Mouse (Mus musculus) forebrain, embryonic 14.5 days (tissue): ENCODE results near the gene Obp2a. TPM values are rescaled to one million over a fixed set of nuclear protein-coding genes. Genes with fewer than 3 reads are reported as not detected.
A peak's percentile ranks its signal among the peaks of the same experiment; 100 is the strongest.

ENCODE experiments used
- ATAC-seq: fragments of 200-750 bp; cut with Nextera tagmentation; 2 replicates; pipeline ENCODE4 v1.8.0; 2017; ENCODE audit warnings: mild to moderate bottlenecking, moderate library complexity
- DNase-seq: peaks from one replicate; pipeline ENCODE4 v3.0.0-alpha.2; 2015; ENCODE audit warnings: low spot score
- H3K27ac ChIP-seq: fragments of 300-500 bp; sonication (generic); 2 replicates; pipeline ENCODE4 v1.5.1; 2014; ENCODE audit warnings: low read depth, mild to moderate bottlenecking, control low read depth, low read length, moderate library complexity
- H3K27me3 ChIP-seq: fragments of 300-500 bp; sonication (generic); replicated peaks from 2 replicates; pipeline ENCODE4 v1.6.1; 2014; ENCODE audit warnings: low read length, control low read depth, mixed read lengths; ENCODE audit not compliant: control insufficient read depth, insufficient read depth
- H3K36me3 ChIP-seq: fragments of 300-500 bp; sonication (generic); 2 replicates; pipeline ENCODE4 v1.6.1; 2014; ENCODE audit warnings: low read length, control low read depth; ENCODE audit not compliant: control insufficient read depth, insufficient read depth
- H3K4me1 ChIP-seq: fragments of 300-500 bp; sonication (generic); 2 replicates; pipeline ENCODE4 v1.6.1; 2014; ENCODE audit warnings: antibody characterized with exemption, low read length, control low read depth; ENCODE audit not compliant: control insufficient read depth, insufficient read depth
- H3K4me2 ChIP-seq: fragments of 300-500 bp; sonication (generic); 2 replicates; pipeline ENCODE4 v1.6.1; 2014; ENCODE audit warnings: mild to moderate bottlenecking, control low read depth, low read length
- H3K4me3 ChIP-seq: fragments of 300-500 bp; sonication (generic); 2 replicates; pipeline ENCODE4 v1.5.1; 2014; ENCODE audit warnings: low read depth, low read length, control low read depth
- H3K9ac ChIP-seq: fragments of 300-500 bp; sonication (generic); 2 replicates; pipeline ENCODE4 v1.6.1; 2014; ENCODE audit warnings: mild to moderate bottlenecking, low read length, control low read depth, moderate library complexity
- H3K9me3 ChIP-seq: fragments of 300-500 bp; sonication (generic); replicated peaks from 2 replicates; pipeline ENCODE4 v1.6.1; 2016; ENCODE audit warnings: low read length, control low read depth, mixed read lengths; ENCODE audit not compliant: control insufficient read depth
- WGBS: fragments of 180-500 bp; shearing (Covaris S2); extraction: QIAGEN DNeasy Blood & Tissue Kit; methylation state at CpG from one replicate; pipeline ENCODE4 v1.1.7; 2014; 5-methylcytosine and 5-hydroxymethylcytosine counted together
- polyA plus RNA-seq: library from polyadenylated mRNA; unstranded; fragments of >200 nt; fragmentation: Nextera tagmentation; extraction: Ambion mirVana; gene quantifications from 2 replicates; pipeline ENCODE4 v1.2.1, GENCODE M21; 2014

Gene Obp2a
- polyA plus RNA-seq, 1 experiment from 2014 or later: not detected

GRCm38 (mm10) chr2:25664125-25664524 lies 35.7 kb upstream of the Obp2a start:
- H3K4me1 ChIP-seq: no peaks in the 10 kb centered on the region

GRCm38 (mm10) chr2:25666516-25666915 lies 33.3 kb upstream of the Obp2a start:
- no peaks in the 10 kb centered on the region for H3K4me1 ChIP-seq
- ATAC-seq: no peak
- no peaks in the 10 kb centered on the region for H3K9me3 ChIP-seq
- 77% methylated on average over 1 of the region's 1 CpGs for WGBS
- H3K9ac ChIP-seq: no peak overlapping the region
- no peak overlapping the region for H3K27ac ChIP-seq
- H3K4me3 ChIP-seq: no peak overlapping the region
- no peaks in the 10 kb centered on the region for H3K36me3 ChIP-seq
- no peaks in the 10 kb centered on the region for H3K27me3 ChIP-seq
- DNase-seq: no peak
- H3K4me2 ChIP-seq: no peak overlapping the region

More at GRCm38 (mm10) chr2:25664125-25664524, 35.7 kb upstream of the Obp2a start:
- 89% methylated on average over 5 of the region's 5 CpGs for WGBS
- H3K27ac ChIP-seq: no peak overlapping the region
- no peaks in the 10 kb centered on the region for H3K9me3 ChIP-seq
- no peak overlapping the region for H3K4me2 ChIP-seq
- H3K4me3 ChIP-seq: no peak overlapping the region
- H3K9ac ChIP-seq: no peak overlapping the region
- no peaks in the 10 kb centered on the region for H3K27me3 ChIP-seq
- DNase-seq: no peak
- H3K36me3 ChIP-seq: no peaks in the 10 kb centered on the region
- no peak for ATAC-seq

- Histone ChIP-seq H3K4me1 (no peaks in the 10 kb centered on the region), H3K27ac (no peak within 1 kb of the TSS), H3K9me3 (no peaks in the 10 kb centered on the region), H3K9ac (no peak within 1 kb of the TSS), H3K27me3 (no peaks in the 10 kb centered on the region), H3K36me3 (no peaks in the 10 kb centered on the region), H3K4me2 (no peak within 1 kb of the TSS), H3K4me3 (no peak within 1 kb of the TSS)
- WGBS: 86% methylated on average over 3 of the region's 3 CpGs
- ATAC-seq: no peak
- DNase-seq: no peak
These were observed 23.4 kb upstream of the Obp2a start, which contains the start of gene Lcn6 for GRCm38 (mm10) chr2:25676486-25676885. TSS of gene Lcn6 (plus strand) at chr2:25676786.

GRCm38 (mm10) chr2:25679559-25679958 lies 20.3 kb upstream of the Obp2a start:
- H3K9me3 ChIP-seq: no peaks in the 10 kb centered on the region
- H3K9ac ChIP-seq: no peak overlapping the region
- WGBS: 82% methylated on average over 6 of the region's 6 CpGs

GRCm38 (mm10) chr2:25682426-25682825 lies 17.4 kb upstream of the Obp2a start, which contains the start of gene Lcn10:
TSS of gene Lcn10 (plus strand) at chr2:25682726.
- no peaks in the 10 kb centered on the region for H3K27me3 ChIP-seq
- no peak within 1 kb of the TSS for H3K4me2 ChIP-seq
- no peak for ATAC-seq
- no peak within 1 kb of the TSS for H3K4me3 ChIP-seq
- H3K4me1 ChIP-seq: no peaks in the 10 kb centered on the region
- H3K9me3 ChIP-seq: no peaks in the 10 kb centered on the region
- no peak within 1 kb of the TSS for H3K9ac ChIP-seq
- no peaks in the 10 kb centered on the region for H3K36me3 ChIP-seq
- WGBS: 65% methylated on average over 2 of the region's 2 CpGs
- no peak for DNase-seq
- H3K27ac ChIP-seq: no peak within 1 kb of the TSS

More at GRCm38 (mm10) chr2:25679559-25679958, 20.3 kb upstream of the Obp2a start:
- no peak overlapping the region for H3K27ac ChIP-seq
- H3K27me3 ChIP-seq: no peaks in the 10 kb centered on the region
- H3K4me1 ChIP-seq: no peaks in the 10 kb centered on the region
- H3K4me3 ChIP-seq: no peak overlapping the region
- no peak overlapping the region for H3K4me2 ChIP-seq
- DNase-seq (no peak), ATAC-seq (no peak)
- H3K36me3 ChIP-seq: no peaks in the 10 kb centered on the region

- ATAC-seq (no peak), DNase-seq (no peak)
- H3K36me3 ChIP-seq: no peaks in the 10 kb centered on the region
- 69% methylated on average over 4 of the region's 4 CpGs for WGBS
- H3K27me3 ChIP-seq: no peaks in the 10 kb centered on the region
- H3K4me1 ChIP-seq: no peaks in the 10 kb centered on the region
- no peak overlapping the region for H3K4me2 ChIP-seq
- no peak overlapping the region for H3K4me3 ChIP-seq
- no peak overlapping the region for H3K27ac ChIP-seq
- H3K9ac ChIP-seq: no peak overlapping the region
- H3K9me3 ChIP-seq: no peaks in the 10 kb centered on the region
These were observed 12.9 kb upstream of the Obp2a start for GRCm38 (mm10) chr2:25686941-25687340.

- 0 out of 2 replicates have a peak, but pooled peaks cover 3% of the 10 kb centered on the region for H3K27me3 ChIP-seq
- H3K9me3 ChIP-seq: no peaks in the 10 kb centered on the region
- DNase-seq (peak; percentile 70), ATAC-seq (no peak)
- H3K9ac ChIP-seq: no peak overlapping the region
- H3K4me3 ChIP-seq: no peak overlapping the region
- H3K36me3 ChIP-seq: no peaks in the 10 kb centered on the region
- H3K4me1 ChIP-seq: no peaks in the 10 kb centered on the region
- no peak overlapping the region for H3K27ac ChIP-seq
- no peak overlapping the region for H3K4me2 ChIP-seq
These were observed 5.2 kb upstream of the Obp2a start for GRCm38 (mm10) chr2:25694605-25695004.

- Histone ChIP-seq H3K4me2 (no peak overlapping the region), H3K27ac (no peak overlapping the region), H3K9me3 (no peaks in the 10 kb centered on the region), H3K4me1 (no peaks in the 10 kb centered on the region), H3K4me3 (no peak overlapping the region), H3K36me3 (no peaks in the 10 kb centered on the region), H3K9ac (no peak overlapping the region), H3K27me3 (0 out of 2 replicates have a peak, but pooled peaks cover 3% of the 10 kb centered on the region)
- 68% methylated on average over 4 of the region's 4 CpGs for WGBS
- DNase-seq (no peak), ATAC-seq (no peak)
These were observed 2.9 kb upstream of the Obp2a start for GRCm38 (mm10) chr2:25696951-25697350.

GRCm38 (mm10) chr2:25698696-25699095 lies 1.1 kb upstream of the Obp2a start:
- Histone ChIP-seq H3K9ac (no peak overlapping the region), H3K27ac (no peak overlapping the region), H3K4me1 (no peaks in the 10 kb centered on the region), H3K4me3 (no peak overlapping the region), H3K36me3 (no peaks in the 10 kb centered on the region), H3K4me2 (no peak overlapping the region), H3K27me3 (no peaks in the 10 kb centered on the region), H3K9me3 (no peaks in the 10 kb centered on the region)
- no peak for DNase-seq
- ATAC-seq: no peak
- WGBS: 87% methylated on average over 2 of the region's 2 CpGs
